Mouse (Mus musculus) hindbrain, postnatal 0 days (tissue): Measurements from ENCODE around the gene Ubd. TPM values are rescaled to one million over a fixed set of nuclear protein-coding genes. Genes with fewer than 3 reads are reported as not detected.
"Not testable (repeated sequence)": the region's sequence is repeated elsewhere in the genome, so short reads cannot be mapped to it uniquely, and the experiment has no call there.

Experiments used
- ATAC-seq: fragments of 200-750 bp; cut with Nextera tagmentation; 2 replicates; pipeline ENCODE4 v1.8.0; 2017; ENCODE audit warnings: mild to moderate bottlenecking, moderate TSS enrichment, moderate library complexity
- DNase-seq: peaks from one replicate; pipeline ENCODE4 v3.0.0-alpha.2; 2015; ENCODE audit warnings: low spot score
- H3K27ac ChIP-seq: fragments of 300-500 bp; sonication (generic); 2 replicates; pipeline ENCODE4 v1.5.1; 2014; ENCODE audit warnings: mild to moderate bottlenecking
- H3K27me3 ChIP-seq: fragments of 300-500 bp; sonication (generic); 2 replicates; pipeline ENCODE4 v1.6.1; 2014; ENCODE audit warnings: low read length, mixed read lengths; ENCODE audit not compliant: insufficient read depth
- H3K36me3 ChIP-seq: fragments of 300-500 bp; sonication (generic); 2 replicates; pipeline ENCODE4 v1.6.1; 2014; ENCODE audit warnings: low read length, mixed read lengths; ENCODE audit not compliant: insufficient read depth
- H3K4me1 ChIP-seq: fragments of 300-500 bp; sonication (generic); 2 replicates; pipeline ENCODE4 v1.6.1; 2014; ENCODE audit warnings: antibody characterized with exemption, low read length, mixed read lengths; ENCODE audit not compliant: insufficient read depth
- H3K4me2 ChIP-seq: fragments of 300-500 bp; sonication (generic); 2 replicates; pipeline ENCODE4 v1.6.1; 2014; ENCODE audit warnings: low read depth, mild to moderate bottlenecking, low read length, moderate library complexity, mixed read lengths
- H3K4me3 ChIP-seq: fragments of 300-500 bp; sonication (generic); 2 replicates; pipeline ENCODE4 v1.5.1; 2014; ENCODE audit warnings: low read length
- H3K9ac ChIP-seq: fragments of 300-500 bp; sonication (generic); replicated peaks from 2 replicates; pipeline ENCODE4 v1.6.1; 2014; ENCODE audit warnings: mild to moderate bottlenecking, low read length, moderate library complexity, mixed read lengths
- H3K9me3 ChIP-seq: fragments of 300-500 bp; sonication (generic); 2 replicates; pipeline ENCODE4 v1.6.1; 2016; ENCODE audit warnings: low read length, mixed read lengths
- CTCF ChIP-seq: IDR thresholded peaks from 2 replicates; pipeline ENCODE4 v1.5.1; 2016; ENCODE audit warnings: antibody characterized with exemption, control low read depth, low read depth
- WGBS: fragments of 180-500 bp; shearing (Covaris S2); extraction: QIAGEN DNeasy Blood & Tissue Kit; methylation state at CpG from one replicate; pipeline ENCODE4 v1.1.7; 2014; 5-methylcytosine and 5-hydroxymethylcytosine counted together
- polyA plus RNA-seq: library from polyadenylated mRNA; unstranded; fragments of >200 nt; fragmentation: Nextera tagmentation; extraction: Ambion mirVana; gene quantifications from 2 replicates; pipeline ENCODE4 v1.2.1, GENCODE M21; 2015
- total RNA-seq: library from RNA; depleted of rRNA; stranded (reverse); fragments of >200 nt; gene quantifications from 2 replicates; pipeline ENCODE4 v1.2.3, GENCODE M21; 2014; rRNA removed

Gene Ubd
- total and polyA plus RNA-seq, 2 experiments from 2014 or later = not detected

GRCm38 (mm10) chr17:37219846-37220245, 26.2 kb downstream of the Ubd start, which contains the start of gene Olfr96:
Gene Olfr96, plus strand, starts transcription at chr17:37220146.
- Histone ChIP-seq H3K27ac (no peak within 1 kb of the TSS), H3K9ac (no peak within 1 kb of the TSS), H3K4me1 (no peaks in the 10 kb centered on the region), H3K4me2 (no peak within 1 kb of the TSS), H3K9me3 (no peaks in the 10 kb centered on the region), H3K27me3 (no peaks in the 10 kb centered on the region), H3K4me3 (no peak within 1 kb of the TSS), H3K36me3 (no peaks in the 10 kb centered on the region)
- 57% methylated on average over 4 of the region's 4 CpGs for WGBS
- DNase-seq (no peak), ATAC-seq (no peak)
- no peak for TF ChIP-seq CTCF

- ATAC-seq (no peak), DNase-seq (no peak)
- peak; percentile 48 for TF ChIP-seq CTCF
- Histone ChIP-seq H3K27ac (no peak overlapping the region), H3K9me3 (no peaks in the 10 kb centered on the region), H3K27me3 (no peaks in the 10 kb centered on the region), H3K4me1 (no peaks in the 10 kb centered on the region), H3K4me3 (no peak overlapping the region), H3K4me2 (no peak overlapping the region), H3K36me3 (no peaks in the 10 kb centered on the region), H3K9ac (no peak overlapping the region)
- 29% methylated on average over 1 of the region's 1 CpGs for WGBS
These were observed 28.2 kb downstream of the Ubd start for GRCm38 (mm10) chr17:37221879-37222278.

GRCm38 (mm10) chr17:37237230-37237629, 43.5 kb downstream of the Ubd start, which contains the start of gene Olfr97:
Gene Olfr97, minus strand, starts transcription at chr17:37237330.
- H3K27me3 ChIP-seq, H3K36me3 ChIP-seq: not testable (repeated sequence)

GRCm38 (mm10) chr17:37242198-37242597, 48.5 kb downstream of the Ubd start:
- no peak for TF ChIP-seq CTCF

More at GRCm38 (mm10) chr17:37237230-37237629, 43.5 kb downstream of the Ubd start, which contains the start of gene Olfr97:
- not testable (repeated sequence) for H3K9ac ChIP-seq, H3K4me1 ChIP-seq, H3K4me3 ChIP-seq, ATAC-seq, H3K4me2 ChIP-seq, H3K27ac ChIP-seq, H3K9me3 ChIP-seq, DNase-seq
- 87% methylated on average over 2 of the region's 2 CpGs for WGBS

More at GRCm38 (mm10) chr17:37242198-37242597, 48.5 kb downstream of the Ubd start:
- ATAC-seq (no peak), DNase-seq (no peak)
- no peak overlapping the region for H3K4me2 ChIP-seq
- no peak overlapping the region for H3K9ac ChIP-seq
- H3K27me3 ChIP-seq = no peaks in the 10 kb centered on the region
- no peaks in the 10 kb centered on the region for H3K36me3 ChIP-seq
- H3K27ac ChIP-seq = no peak overlapping the region
- WGBS = 46% methylated on average over 3 of the region's 3 CpGs
- no peaks in the 10 kb centered on the region for H3K9me3 ChIP-seq
- no peaks in the 10 kb centered on the region for H3K4me1 ChIP-seq
- no peak overlapping the region for H3K4me3 ChIP-seq

Other genes starting within 250 kb of the Ubd start
- gene Ppp1r11, start 242.2 kb upstream of the Ubd start, total RNA-seq = 28.4 and 28.5 TPM in 2 replicates
- gene Ppp1r11, start 242.2 kb upstream of the Ubd start, polyA plus RNA-seq = 143 and 145 TPM in 2 replicates
- 45.0 and 52.7 TPM in 2 replicates for gene Znrd1, start 235.3 kb upstream of the Ubd start, total RNA-seq
- gene Znrd1, start 235.3 kb upstream of the Ubd start, polyA plus RNA-seq = 49.3 and 51.2 TPM in 2 replicates
- gene Znrd1as, start 235.3 kb upstream of the Ubd start, total RNA-seq = 1.3 and 3.2 TPM in 2 replicates
- gene Znrd1as, start 235.3 kb upstream of the Ubd start, polyA plus RNA-seq = 3.4 and 4.0 TPM in 2 replicates
- not detected in 2 replicates for gene 2410137M14Rik, start 212.7 kb upstream of the Ubd start, total RNA-seq
- 0.23 and 0.26 TPM in 2 replicates for gene 2410137M14Rik, start 212.7 kb upstream of the Ubd start, polyA plus RNA-seq
- 0.97 and 2.5 TPM in 2 replicates for gene H2-M5, start 204.4 kb upstream of the Ubd start, total RNA-seq
- gene H2-M5, start 204.4 kb upstream of the Ubd start, polyA plus RNA-seq = 1.1 and 1.9 TPM in 2 replicates
- gene Zfp57, start 192.7 kb upstream of the Ubd start, total RNA-seq = 118 and 137 TPM in 2 replicates
- 118 and 129 TPM in 2 replicates for gene Zfp57, start 192.7 kb upstream of the Ubd start, polyA plus RNA-seq
- 0.52 TPM in 1 of 2 replicates, not detected in the other for gene Mog, start 170.5 kb upstream of the Ubd start, total RNA-seq
- 1.5 and 1.7 TPM in 2 replicates for gene Mog, start 170.5 kb upstream of the Ubd start, polyA plus RNA-seq
- 519 and 527 TPM in 2 replicates for gene Gabbr1, start 147.9 kb upstream of the Ubd start, total RNA-seq
- 93.4 and 98.3 TPM in 2 replicates for gene Gabbr1, start 147.9 kb upstream of the Ubd start, polyA plus RNA-seq
- gene Olfr90, start 105.4 kb upstream of the Ubd start, total RNA-seq = not detected in 2 replicates
- not detected in 2 replicates for gene Olfr90, start 105.4 kb upstream of the Ubd start, polyA plus RNA-seq
- not detected in 2 replicates for gene Olfr91, start 95.6 kb upstream of the Ubd start, total RNA-seq
- gene Olfr91, start 95.6 kb upstream of the Ubd start, polyA plus RNA-seq = 0.06 TPM in 1 of 2 replicates, not detected in the other
- gene Olfr92, start 73.8 kb upstream of the Ubd start, total RNA-seq = not detected in 2 replicates
- gene Olfr92, start 73.8 kb upstream of the Ubd start, polyA plus RNA-seq = not detected in 2 replicates
- not detected in 2 replicates for gene Olfr93, start 32.4 kb upstream of the Ubd start, total RNA-seq
- gene Olfr93, start 32.4 kb upstream of the Ubd start, polyA plus RNA-seq = not detected in 2 replicates
- gene Olfr94, start 7.1 kb downstream of the Ubd start, total RNA-seq = 0.58 and 1.3 TPM in 2 replicates
- 0.14 TPM in 1 of 2 replicates, not detected in the other for gene Olfr94, start 7.1 kb downstream of the Ubd start, polyA plus RNA-seq
- gene Olfr95, start 19.2 kb downstream of the Ubd start, total RNA-seq = 0.37 TPM in 1 of 2 replicates, not detected in the other
- gene Olfr95, start 19.2 kb downstream of the Ubd start, polyA plus RNA-seq = 0.03 and 0.04 TPM in 2 replicates
- not detected in 2 replicates for gene Olfr96, start 26.3 kb downstream of the Ubd start, total RNA-seq
- gene Olfr96, start 26.3 kb downstream of the Ubd start, polyA plus RNA-seq = not detected in 2 replicates
- gene Olfr97, start 43.4 kb downstream of the Ubd start, total RNA-seq = not detected in 2 replicates
- gene Olfr97, start 43.4 kb downstream of the Ubd start, polyA plus RNA-seq = not detected in 2 replicates
- gene Olfr98, start 69.9 kb downstream of the Ubd start, total RNA-seq = not detected in 2 replicates
- gene Olfr98, start 69.9 kb downstream of the Ubd start, polyA plus RNA-seq = not detected in 2 replicates
- 0.63 and 2.5 TPM in 2 replicates for gene H2-M3, start 76.3 kb downstream of the Ubd start, total RNA-seq
- gene H2-M3, start 76.3 kb downstream of the Ubd start, polyA plus RNA-seq = 1.9 and 2.7 TPM in 2 replicates
- gene Olfr99, start 89.6 kb downstream of the Ubd start, total RNA-seq = not detected in 2 replicates
- not detected in 2 replicates for gene Olfr99, start 89.6 kb downstream of the Ubd start, polyA plus RNA-seq
- not detected in 2 replicates for gene Olfr101, start 110.4 kb downstream of the Ubd start, total RNA-seq
- gene Olfr101, start 110.4 kb downstream of the Ubd start, polyA plus RNA-seq = not detected in 2 replicates
- gene Olfr102, start 123.2 kb downstream of the Ubd start, total RNA-seq = not detected in 2 replicates
- gene Olfr102, start 123.2 kb downstream of the Ubd start, polyA plus RNA-seq = not detected in 2 replicates
- gene Olfr103, start 145.8 kb downstream of the Ubd start, total RNA-seq = not detected in 2 replicates
- not detected in 2 replicates for gene Olfr103, start 145.8 kb downstream of the Ubd start, polyA plus RNA-seq
- not detected in 2 replicates for gene Olfr104-ps, start 165.7 kb downstream of the Ubd start, total RNA-seq
- gene Olfr104-ps, start 165.7 kb downstream of the Ubd start, polyA plus RNA-seq = not detected in 2 replicates
- gene Olfr105-ps, start 185.1 kb downstream of the Ubd start, total RNA-seq = not detected in 2 replicates
- not detected in 2 replicates for gene Olfr105-ps, start 185.1 kb downstream of the Ubd start, polyA plus RNA-seq
- not detected in 2 replicates for gene Olfr106-ps, start 196.5 kb downstream of the Ubd start, total RNA-seq
- gene Olfr106-ps, start 196.5 kb downstream of the Ubd start, polyA plus RNA-seq = not detected in 2 replicates
- gene Olfr107, start 205.3 kb downstream of the Ubd start, total RNA-seq = not detected in 2 replicates
- not detected in 2 replicates for gene Olfr107, start 205.3 kb downstream of the Ubd start, polyA plus RNA-seq